Mouse (Mus musculus): Measurements from ENCODE around the gene Ncbp1.

- no peak for TF ChIP-seq POLR2A (IDR thresholded peaks at IDR 0.05; ENCODE audit: low read depth, low read length)
- TF ChIP-seq CTCF (IDR thresholded peaks at IDR 0.05; ENCODE audit: extremely low read depth, insufficient read length, insufficient replicate concordance, low read depth, low read length) = no peak
Measured at GRCm38 (mm10) chr4:46185890-46186289, 47.5 kb downstream of the Ncbp1 start.

All from small intestine, adult 2 months (tissue).